Mouse (Mus musculus): ENCODE data around the gene Galnt18. TPM values are rescaled to one million over a fixed set of nuclear protein-coding genes. Genes with fewer than 3 reads are reported as not detected.

The Galnt18 gene
- polyA plus RNA-seq, 1 experiment from 2014 or later = 20.8 TPM

DNA sequence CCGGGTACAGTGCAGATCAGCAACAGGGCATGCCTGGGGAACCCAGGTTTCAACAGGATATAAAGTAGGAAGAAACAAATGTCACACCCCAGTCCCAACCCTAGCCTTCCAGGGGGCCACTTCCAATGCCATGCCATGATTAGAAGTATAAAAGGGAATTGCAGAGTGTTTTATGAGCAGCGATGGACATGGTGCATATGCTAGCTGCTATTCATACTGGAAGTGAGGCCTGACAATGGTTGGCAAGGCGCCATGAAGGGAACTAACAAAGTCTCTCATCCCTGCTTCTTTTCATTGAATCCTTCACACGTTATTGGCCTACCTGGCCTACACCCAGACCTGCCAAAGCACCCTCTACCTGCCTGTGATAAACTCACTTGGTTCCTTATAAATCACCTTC lies 295.9 kb downstream of the Galnt18 start:
- H3K4me3 ChIP-seq (ENCODE audit: low read depth, low read length) = no peak overlapping the region
- H3K36me3 ChIP-seq (ENCODE audit: control insufficient read depth, insufficient read depth, low read length) = no peaks in the 10 kb centered on the region
- no peaks in the 10 kb centered on the region for H3K9me3 ChIP-seq (replicated peaks; ENCODE audit: control insufficient read depth, low read length, poor library complexity, severe bottlenecking)
- no peak overlapping the region for H3K4me2 ChIP-seq (ENCODE audit: low read length)
- 0 out of 2 replicates have a peak, but pooled peaks cover 2% of the 10 kb centered on the region for H3K4me1 ChIP-seq (ENCODE audit: control insufficient read depth, insufficient read depth, low read length)
- H3K27ac ChIP-seq (ENCODE audit: low read length) = no peak overlapping the region
- no peak overlapping the region for H3K9ac ChIP-seq (ENCODE audit: low read depth, low read length)
- WGBS = 80% methylated on average over 4 of the region's 4 CpGs
- ATAC-seq = no peak
- H3K27me3 ChIP-seq (ENCODE audit: control insufficient read depth, insufficient read depth, low read depth, low read length) = no peaks in the 10 kb centered on the region

GRCm38 (mm10) chr7:111483321-111483720 lies 296.5 kb downstream of the Galnt18 start:
- Histone ChIP-seq H3K36me3 (ENCODE audit: control insufficient read depth, insufficient read depth, low read length) (no peaks in the 10 kb centered on the region), H3K9me3 (replicated peaks; ENCODE audit: control insufficient read depth, low read length, poor library complexity, severe bottlenecking) (no peaks in the 10 kb centered on the region), H3K4me1 (ENCODE audit: control insufficient read depth, insufficient read depth, low read length) (0 out of 2 replicates have a peak, but pooled peaks cover 2% of the 10 kb centered on the region), H3K27me3 (ENCODE audit: control insufficient read depth, insufficient read depth, low read depth, low read length) (no peaks in the 10 kb centered on the region), H3K27ac (ENCODE audit: low read length) (no peak overlapping the region), H3K4me3 (ENCODE audit: low read depth, low read length) (no peak overlapping the region), H3K4me2 (ENCODE audit: low read length) (no peak overlapping the region), H3K9ac (ENCODE audit: low read depth, low read length) (no peak overlapping the region)
- no peak for ATAC-seq
- WGBS = 97% methylated on average over 3 of the region's 3 CpGs

GRCm38 (mm10) chr7:111467715-111468114 lies 312.1 kb downstream of the Galnt18 start:
- Histone ChIP-seq H3K27me3 (ENCODE audit: control insufficient read depth, insufficient read depth, low read depth, low read length) (no peaks in the 10 kb centered on the region), H3K36me3 (ENCODE audit: control insufficient read depth, insufficient read depth, low read length) (no peaks in the 10 kb centered on the region), H3K9ac (ENCODE audit: low read depth, low read length) (no peak overlapping the region), H3K27ac (ENCODE audit: low read length) (no peak overlapping the region), H3K4me2 (ENCODE audit: low read length) (no peak overlapping the region), H3K4me1 (ENCODE audit: control insufficient read depth, insufficient read depth, low read length) (no peaks in the 10 kb centered on the region), H3K9me3 (replicated peaks; ENCODE audit: control insufficient read depth, low read length, poor library complexity, severe bottlenecking) (no peaks in the 10 kb centered on the region), H3K4me3 (ENCODE audit: low read depth, low read length) (no peak overlapping the region)
- 62% methylated on average over 5 of the region's 5 CpGs for WGBS
- no peak for ATAC-seq

GRCm38 (mm10) chr7:111466720-111467119 lies 313.1 kb downstream of the Galnt18 start:
- no peak overlapping the region for H3K4me2 ChIP-seq (ENCODE audit: low read length)
- WGBS = 76% methylated on average over 1 of the region's 1 CpGs
- no peaks in the 10 kb centered on the region for H3K36me3 ChIP-seq (ENCODE audit: control insufficient read depth, insufficient read depth, low read length)

GRCm38 (mm10) chr7:111466121-111466520 lies 313.7 kb downstream of the Galnt18 start:
- Histone ChIP-seq H3K36me3 (ENCODE audit: control insufficient read depth, insufficient read depth, low read length) (no peaks in the 10 kb centered on the region), H3K4me3 (ENCODE audit: low read depth, low read length) (no peak overlapping the region), H3K9me3 (replicated peaks; ENCODE audit: control insufficient read depth, low read length, poor library complexity, severe bottlenecking) (no peaks in the 10 kb centered on the region), H3K9ac (ENCODE audit: low read depth, low read length) (no peak overlapping the region), H3K4me2 (ENCODE audit: low read length) (no peak overlapping the region), H3K4me1 (ENCODE audit: control insufficient read depth, insufficient read depth, low read length) (no peaks in the 10 kb centered on the region), H3K27me3 (ENCODE audit: control insufficient read depth, insufficient read depth, low read depth, low read length) (no peaks in the 10 kb centered on the region), H3K27ac (ENCODE audit: low read length) (no peak overlapping the region)
- no peak for ATAC-seq
- 88% methylated on average over 3 of the region's 3 CpGs for WGBS

More at GRCm38 (mm10) chr7:111466720-111467119, 313.1 kb downstream of the Galnt18 start:
- Histone ChIP-seq H3K9ac (ENCODE audit: low read depth, low read length) (no peak overlapping the region), H3K27me3 (ENCODE audit: control insufficient read depth, insufficient read depth, low read depth, low read length) (no peaks in the 10 kb centered on the region), H3K4me3 (ENCODE audit: low read depth, low read length) (no peak overlapping the region), H3K4me1 (ENCODE audit: control insufficient read depth, insufficient read depth, low read length) (no peaks in the 10 kb centered on the region), H3K9me3 (replicated peaks; ENCODE audit: control insufficient read depth, low read length, poor library complexity, severe bottlenecking) (no peaks in the 10 kb centered on the region), H3K27ac (ENCODE audit: low read length) (no peak overlapping the region)
- ATAC-seq = no peak

- no peak overlapping the region for H3K4me2 ChIP-seq (ENCODE audit: low read length)
- H3K4me3 ChIP-seq (ENCODE audit: low read depth, low read length) = no peak overlapping the region
- H3K9me3 ChIP-seq (replicated peaks; ENCODE audit: control insufficient read depth, low read length, poor library complexity, severe bottlenecking) = no peaks in the 10 kb centered on the region
- WGBS = 81% methylated on average over 4 of the region's 4 CpGs
- H3K36me3 ChIP-seq (ENCODE audit: control insufficient read depth, insufficient read depth, low read length) = no peaks in the 10 kb centered on the region
- H3K9ac ChIP-seq (ENCODE audit: low read depth, low read length) = no peak overlapping the region
- no peaks in the 10 kb centered on the region for H3K4me1 ChIP-seq (ENCODE audit: control insufficient read depth, insufficient read depth, low read length)
- ATAC-seq = no peak
- H3K27me3 ChIP-seq (ENCODE audit: control insufficient read depth, insufficient read depth, low read depth, low read length) = no peaks in the 10 kb centered on the region
- no peak overlapping the region for H3K27ac ChIP-seq (ENCODE audit: low read length)
Observed at GRCm38 (mm10) chr7:111459716-111460115, 320.1 kb downstream of the Galnt18 start.

DNA sequence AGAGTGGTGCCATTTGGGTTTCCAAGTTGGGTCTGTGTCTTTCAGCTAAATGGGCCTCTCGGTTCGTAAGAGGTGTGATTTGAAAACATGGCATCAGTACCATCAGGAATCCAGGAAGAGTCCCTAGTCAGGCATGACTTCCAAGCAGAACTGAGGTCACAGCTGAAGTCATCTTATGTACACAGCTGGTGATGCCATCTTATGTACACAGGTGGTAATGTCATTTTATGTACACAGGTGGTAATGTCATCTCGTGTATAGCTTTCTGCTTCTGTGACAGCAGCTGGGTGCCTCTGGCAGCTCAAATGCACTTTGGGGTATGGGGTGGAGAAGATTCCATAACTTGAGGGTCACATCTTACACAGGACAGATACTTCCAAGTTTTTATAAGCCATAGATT lies 323.8 kb downstream of the Galnt18 start:
- WGBS = 91% methylated on average over 3 of the region's 3 CpGs
- H3K27ac ChIP-seq (ENCODE audit: low read length) = no peak overlapping the region
- H3K27me3 ChIP-seq (ENCODE audit: control insufficient read depth, insufficient read depth, low read depth, low read length) = no peaks in the 10 kb centered on the region
- no peaks in the 10 kb centered on the region for H3K9me3 ChIP-seq (replicated peaks; ENCODE audit: control insufficient read depth, low read length, poor library complexity, severe bottlenecking)
- no peak overlapping the region for H3K4me3 ChIP-seq (ENCODE audit: low read depth, low read length)
- no peaks in the 10 kb centered on the region for H3K4me1 ChIP-seq (ENCODE audit: control insufficient read depth, insufficient read depth, low read length)
- no peak overlapping the region for H3K4me2 ChIP-seq (ENCODE audit: low read length)
- no peak overlapping the region for H3K9ac ChIP-seq (ENCODE audit: low read depth, low read length)
- H3K36me3 ChIP-seq (ENCODE audit: control insufficient read depth, insufficient read depth, low read length) = no peaks in the 10 kb centered on the region
- no peak for ATAC-seq

- no peak overlapping the region for H3K9ac ChIP-seq (ENCODE audit: low read depth, low read length)
- H3K27me3 ChIP-seq (ENCODE audit: control insufficient read depth, insufficient read depth, low read depth, low read length) = no peaks in the 10 kb centered on the region
- ATAC-seq = no peak
- no peaks in the 10 kb centered on the region for H3K4me1 ChIP-seq (ENCODE audit: control insufficient read depth, insufficient read depth, low read length)
- H3K9me3 ChIP-seq (replicated peaks; ENCODE audit: control insufficient read depth, low read length, poor library complexity, severe bottlenecking) = no peaks in the 10 kb centered on the region
- H3K4me2 ChIP-seq (ENCODE audit: low read length) = no peak overlapping the region
- WGBS = 95% methylated on average over 4 of the region's 4 CpGs
- H3K4me3 ChIP-seq (ENCODE audit: low read depth, low read length) = no peak overlapping the region
- no peaks in the 10 kb centered on the region for H3K36me3 ChIP-seq (ENCODE audit: control insufficient read depth, insufficient read depth, low read length)
- H3K27ac ChIP-seq (ENCODE audit: low read length) = no peak overlapping the region
Observed at GRCm38 (mm10) chr7:111455541-111455940, 324.2 kb downstream of the Galnt18 start.

- Histone ChIP-seq H3K4me1 (ENCODE audit: control insufficient read depth, insufficient read depth, low read length) (no peaks in the 10 kb centered on the region), H3K9ac (ENCODE audit: low read depth, low read length) (no peak overlapping the region), H3K36me3 (ENCODE audit: control insufficient read depth, insufficient read depth, low read length) (no peaks in the 10 kb centered on the region), H3K4me2 (ENCODE audit: low read length) (no peak overlapping the region), H3K27ac (ENCODE audit: low read length) (no peak overlapping the region), H3K27me3 (ENCODE audit: control insufficient read depth, insufficient read depth, low read depth, low read length) (no peaks in the 10 kb centered on the region), H3K4me3 (ENCODE audit: low read depth, low read length) (no peak overlapping the region), H3K9me3 (replicated peaks; ENCODE audit: control insufficient read depth, low read length, poor library complexity, severe bottlenecking) (no peaks in the 10 kb centered on the region)
- ATAC-seq = no peak
- 54% methylated on average over 1 of the region's 1 CpGs for WGBS
Observed at GRCm38 (mm10) chr7:111452000-111452399, 327.8 kb downstream of the Galnt18 start.

All from midbrain, embryonic 16.5 days (tissue).